Mouse (Mus musculus): ENCODE results near the gene Lrmda. TPM values are rescaled to one million over a fixed set of nuclear protein-coding genes. Genes with fewer than 3 reads are reported as not detected.
A peak's percentile ranks its signal among the peaks of the same experiment; 100 is the strongest.

Gene Lrmda
- total RNA-seq, 2 experiments from 2014 or later = 1.5 to 1.9 TPM

DNA sequence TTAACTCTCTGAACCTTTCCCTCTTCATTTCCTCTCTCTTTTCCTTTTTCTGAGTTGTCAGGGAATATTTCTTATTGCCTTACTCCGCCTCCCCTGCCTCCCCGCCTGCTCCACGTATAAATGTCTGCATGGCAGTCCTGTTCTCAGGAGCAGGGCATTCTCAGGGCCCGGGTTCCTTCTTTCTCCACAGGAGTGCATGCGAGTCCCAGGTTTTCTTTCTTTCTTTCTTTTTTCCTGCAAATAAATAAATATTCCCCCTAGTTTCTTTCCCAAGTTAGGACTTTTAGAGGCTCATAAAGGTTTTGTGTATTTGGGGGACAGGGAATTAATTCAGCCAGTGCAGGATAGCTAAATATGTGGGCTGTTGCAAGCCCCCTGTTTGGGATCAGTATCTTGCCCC lies 27.7 kb upstream of the Lrmda start:
- DNase-seq (ENCODE audit: low spot score in 2 of 2) = no peak

DNA sequence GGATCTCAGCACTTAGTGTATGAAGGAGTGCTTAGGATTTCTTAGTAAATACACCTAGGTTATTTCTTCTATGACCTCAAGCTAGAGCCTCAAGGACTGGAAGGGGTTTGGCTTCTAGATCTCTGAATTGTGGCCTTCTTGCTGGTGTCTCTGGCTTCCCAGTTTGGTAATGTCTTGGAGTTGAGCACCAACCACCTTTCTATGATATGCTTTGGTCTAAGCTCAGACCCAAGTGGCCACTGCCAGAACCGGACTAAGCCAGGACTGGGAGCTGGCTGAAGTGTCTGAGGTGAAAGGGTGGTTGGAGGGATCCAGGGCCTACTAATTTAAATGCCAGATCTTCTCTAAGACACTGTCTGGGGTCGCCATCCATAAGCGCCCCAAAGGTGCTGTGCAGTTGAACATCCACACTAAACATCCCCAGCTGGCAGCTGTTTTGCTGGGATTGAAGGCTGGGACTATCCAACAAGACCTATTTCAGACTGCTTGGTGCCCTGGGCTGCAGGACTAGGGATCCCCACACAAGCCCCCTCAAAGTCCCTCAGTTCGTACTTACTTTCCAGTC lies 27.1 kb upstream of the Lrmda start:
- DNase-seq (ENCODE audit: low spot score in 2 of 2) = no peak

DNA sequence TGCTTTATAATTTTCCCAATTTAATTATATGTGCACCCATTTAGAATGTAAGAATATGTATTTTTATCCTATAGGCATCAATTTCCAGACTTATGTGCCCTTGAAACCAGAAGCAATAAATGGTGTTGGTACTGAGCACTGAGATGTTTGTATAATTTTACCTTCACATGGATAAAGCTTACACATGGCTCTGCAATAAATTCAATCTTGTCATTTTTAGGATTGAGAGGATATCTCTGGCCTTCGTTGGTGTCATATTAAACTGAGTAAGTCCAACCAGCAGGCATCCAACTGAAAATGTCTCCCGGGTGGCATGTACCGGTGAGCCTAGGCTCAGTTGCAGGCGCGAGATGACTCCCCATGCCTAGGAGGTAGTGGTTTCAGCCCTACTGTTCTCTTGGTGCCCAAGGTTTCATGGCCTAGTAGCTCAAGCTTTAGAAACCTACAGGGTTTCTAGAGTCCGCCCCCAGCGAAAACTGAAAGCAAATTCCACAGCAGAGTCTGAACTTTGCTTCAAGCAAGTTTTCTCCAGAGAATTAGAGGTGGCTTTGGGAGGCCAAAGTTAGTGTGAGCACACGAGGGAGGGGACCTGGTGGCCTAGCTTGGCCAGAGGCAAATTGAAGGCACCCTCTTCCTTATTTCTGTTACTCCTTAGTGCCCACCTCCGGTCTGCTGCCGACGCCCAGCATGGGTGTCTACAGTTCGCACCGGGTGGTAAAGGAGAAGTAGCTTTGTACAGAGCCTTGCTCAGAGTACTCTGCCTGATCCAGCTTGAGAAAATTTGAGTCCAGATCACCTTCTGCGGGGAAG lies 26.1 kb upstream of the Lrmda start:
- DNase-seq (ENCODE audit: low spot score in 2 of 2) = peak in 1 of 2 experiments; percentile 22

DNA sequence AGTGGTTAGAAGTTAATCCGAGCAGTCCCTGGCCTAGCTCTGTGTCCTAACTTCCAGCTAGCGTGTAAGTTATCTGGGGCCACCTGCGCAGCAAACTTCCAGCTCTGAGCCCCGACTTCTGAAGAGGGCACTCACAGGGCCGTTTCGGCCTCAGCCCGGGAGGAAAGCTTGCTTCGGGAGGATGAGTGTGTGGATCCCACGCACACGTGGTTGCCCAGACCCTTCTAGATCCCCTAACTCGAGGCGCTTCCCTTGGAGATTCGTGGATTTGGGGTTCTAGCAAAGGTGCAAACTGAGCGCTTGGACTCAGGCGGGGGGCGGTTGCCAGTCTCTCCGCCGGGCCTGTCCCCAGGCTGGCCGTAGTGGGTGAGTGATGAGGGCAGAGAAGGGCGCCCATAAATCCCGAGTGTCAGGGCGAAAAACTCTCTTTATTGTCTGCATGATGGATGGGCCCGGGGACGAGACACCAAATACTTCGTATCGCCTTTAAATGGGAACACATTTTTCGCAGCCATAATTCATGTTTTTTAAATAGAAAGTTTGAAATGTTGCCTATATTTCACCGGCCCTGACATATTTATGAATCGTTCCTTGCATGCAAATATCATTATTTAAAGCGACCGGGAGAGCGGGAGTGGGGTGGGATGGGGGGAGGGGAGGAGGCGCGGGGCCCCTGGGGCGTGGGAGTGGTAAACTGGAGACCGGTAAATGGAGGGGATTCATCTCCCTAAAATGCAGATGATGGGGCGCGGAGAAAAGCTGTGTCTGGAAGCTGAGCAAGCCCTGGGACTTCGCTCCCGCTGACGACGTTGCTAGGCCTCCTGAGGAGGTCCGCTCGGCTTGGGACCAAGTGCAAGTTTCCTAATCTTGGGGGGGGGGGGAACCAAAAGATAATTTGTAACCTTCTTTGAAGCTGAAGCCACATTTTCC lies 25.2 kb upstream of the Lrmda start:
- DNase-seq (ENCODE audit: low spot score in 2 of 2) = peak in 1 of 2 experiments; percentile 23

DNA sequence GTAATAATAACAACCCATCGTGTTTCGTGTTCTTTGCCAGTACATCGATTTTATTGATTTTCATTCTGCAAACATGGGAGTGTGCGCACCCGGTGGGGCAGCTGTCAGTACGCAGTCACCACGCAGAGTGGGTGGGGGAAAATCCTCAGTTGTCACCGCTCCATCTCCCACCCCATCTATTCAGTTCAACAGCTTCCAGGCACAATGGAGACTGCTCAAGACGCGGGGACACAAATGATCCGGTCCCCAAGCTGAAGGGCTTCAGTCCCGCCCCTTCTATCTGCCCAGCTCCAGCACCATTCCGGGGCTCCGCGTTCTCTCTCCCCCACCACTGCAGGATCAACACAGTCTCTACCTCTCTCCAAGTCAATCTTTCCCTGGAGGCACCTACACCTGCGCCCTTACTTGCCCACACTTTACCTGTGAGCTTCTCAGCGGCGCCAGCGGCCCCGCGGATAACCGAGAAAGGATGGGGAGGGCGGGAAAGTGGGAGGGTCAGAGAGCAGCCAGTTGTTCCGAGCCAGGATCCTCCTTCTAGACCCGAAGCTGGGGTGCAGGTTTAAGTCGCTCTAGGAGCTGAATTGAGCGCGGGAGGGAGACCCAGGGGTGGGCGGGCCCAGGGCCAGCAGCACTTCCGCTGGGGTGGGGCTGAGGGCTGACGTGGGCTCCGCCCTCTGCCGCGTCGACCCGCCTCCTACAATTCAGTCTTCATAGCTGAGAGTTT lies 24.3 kb upstream of the Lrmda start:
- peak in 1 of 2 experiments; percentile 66 for DNase-seq (ENCODE audit: low spot score in 2 of 2)

DNA sequence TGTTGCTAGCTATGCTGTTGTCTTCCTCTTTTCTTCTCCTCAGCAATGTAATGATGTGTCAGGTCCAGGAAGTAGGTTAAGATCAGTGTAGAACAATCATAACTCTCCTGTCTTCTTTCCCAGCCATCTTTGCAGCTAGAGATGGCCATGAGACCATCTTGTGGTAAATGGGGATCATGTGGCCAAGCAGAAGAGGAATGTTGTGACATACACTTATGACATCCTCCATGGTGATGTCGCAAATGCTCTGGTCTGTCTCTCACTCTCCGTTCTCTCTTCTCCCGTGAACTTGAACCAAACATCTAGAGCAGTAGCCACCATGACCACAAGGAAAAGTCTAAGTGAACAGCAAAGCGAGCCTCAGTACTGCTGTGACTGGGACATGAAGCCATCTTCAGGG lies 19.9 kb upstream of the Lrmda start:
- DNase-seq (ENCODE audit: low spot score in 2 of 2) = no peak

DNA sequence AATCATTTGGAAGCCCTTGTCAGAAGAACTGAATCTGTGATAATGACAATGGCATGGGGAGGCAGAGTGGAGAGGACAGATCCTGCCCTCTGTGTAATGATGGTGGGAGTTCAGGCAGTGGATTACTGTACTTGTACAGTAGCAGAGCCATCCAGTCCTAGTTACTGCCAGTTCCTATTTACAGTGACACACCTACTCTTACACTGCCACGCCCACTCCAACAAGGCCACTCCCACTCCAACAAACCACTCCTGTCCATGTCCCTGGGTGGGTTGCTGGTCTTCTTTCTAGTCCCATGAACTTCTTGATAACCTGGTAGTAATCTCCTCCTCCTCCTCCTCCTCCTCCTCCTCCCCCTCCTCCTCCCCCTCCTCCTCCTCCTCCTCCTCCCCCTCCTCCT lies 16.3 kb upstream of the Lrmda start:
- no peak for DNase-seq (ENCODE audit: low spot score in 2 of 2)

DNA sequence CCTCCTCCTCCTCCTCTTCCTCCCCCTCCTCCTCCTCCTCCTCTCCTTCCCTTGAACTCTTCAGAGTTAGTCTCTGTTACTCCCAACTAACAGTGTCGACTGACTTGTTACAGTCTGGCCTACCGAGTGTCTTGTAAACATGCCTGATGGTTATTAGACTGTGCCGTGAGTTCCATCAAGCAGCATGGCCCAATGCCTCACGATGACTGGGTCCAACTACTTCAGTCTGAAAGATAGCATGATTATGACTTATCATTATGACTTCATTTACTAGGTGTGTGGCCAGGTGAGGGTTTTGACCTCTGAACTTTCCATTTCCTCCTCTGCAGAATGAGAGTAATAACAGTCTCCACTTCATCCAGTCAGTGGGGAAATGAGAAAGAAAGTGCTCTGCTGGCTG lies 15.9 kb upstream of the Lrmda start:
- no peak for DNase-seq (ENCODE audit: low spot score in 2 of 2)

DNA sequence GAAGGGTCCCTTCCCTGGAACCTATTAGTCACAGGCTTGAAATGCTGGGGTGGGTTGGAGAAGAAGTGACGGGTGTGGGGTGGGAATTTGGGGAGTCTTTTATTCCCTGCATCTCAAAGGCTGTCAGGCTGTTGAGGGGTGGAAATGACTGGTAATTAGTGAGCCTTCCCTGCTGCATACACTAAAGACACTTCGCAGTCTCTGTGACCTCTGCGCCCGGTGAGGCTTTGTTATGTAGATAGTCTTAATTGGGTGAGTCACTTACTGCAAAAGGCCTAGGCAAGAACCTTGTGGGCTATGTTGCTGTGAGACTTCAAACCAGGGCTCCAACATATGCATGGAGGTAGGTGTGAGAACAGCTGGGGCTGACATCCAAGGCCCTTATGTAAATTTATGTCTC lies 14.6 kb upstream of the Lrmda start:
- DNase-seq (ENCODE audit: low spot score in 2 of 2) = no peak

DNA sequence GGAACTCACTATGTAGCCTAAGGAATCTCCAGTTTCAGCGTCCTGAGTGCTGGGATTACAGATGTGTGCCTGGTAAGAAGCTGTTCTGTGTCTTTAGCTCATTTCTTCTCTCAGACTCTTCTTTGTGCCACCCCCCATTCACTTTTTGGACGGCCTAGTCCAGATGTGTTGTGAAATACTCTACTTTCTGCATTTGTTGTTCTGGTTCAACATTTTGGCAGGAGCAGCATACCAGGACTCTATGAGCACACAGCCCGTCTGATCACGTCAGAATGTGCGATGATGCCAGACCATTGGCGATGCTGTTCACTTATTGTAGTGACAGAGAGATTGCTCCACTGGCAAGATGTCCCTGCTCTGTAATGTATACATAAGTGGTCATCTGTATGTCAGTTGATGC lies 12.5 kb upstream of the Lrmda start:
- DNase-seq (ENCODE audit: low spot score in 2 of 2) = no peak

DNA sequence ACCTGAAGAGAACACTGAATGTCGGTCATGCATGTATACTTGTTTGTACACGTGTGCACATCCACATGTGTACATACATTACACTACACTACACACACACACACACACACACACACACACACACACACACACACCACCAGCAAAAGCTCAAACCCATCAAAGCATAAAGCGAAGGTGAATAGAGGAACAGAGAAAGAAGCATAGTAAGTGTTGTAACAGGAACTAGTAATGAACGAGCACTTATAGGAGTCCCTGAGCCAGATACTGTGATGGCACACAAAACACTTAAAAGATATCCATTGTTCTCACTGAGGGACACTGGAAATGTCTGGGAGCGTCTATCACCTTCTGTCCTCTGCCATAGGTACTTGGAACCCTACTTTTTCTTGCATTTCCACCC lies 5.2 kb upstream of the Lrmda start:
- DNase-seq (ENCODE audit: low spot score in 2 of 2) = no peak

DNA sequence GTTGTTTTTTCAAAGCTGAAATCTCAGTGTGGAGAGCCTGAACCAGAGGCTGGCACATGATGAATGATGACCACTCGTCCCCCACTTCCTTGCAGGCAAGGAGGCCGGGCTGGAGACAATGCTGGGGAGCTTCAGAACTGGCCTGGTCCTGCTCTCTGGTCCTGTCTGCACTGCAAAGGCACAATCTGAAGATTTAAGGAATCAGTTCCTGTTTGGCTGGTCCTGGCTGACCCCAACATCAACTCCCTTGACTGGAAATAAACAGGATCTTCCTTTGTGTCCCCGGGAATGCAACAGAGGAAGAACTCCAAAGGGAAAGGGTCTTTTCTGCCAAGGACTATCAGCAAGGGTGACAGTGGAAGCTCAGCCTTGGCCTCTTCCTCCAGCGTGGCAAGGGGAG lies 4.7 kb upstream of the Lrmda start:
- no peak for DNase-seq (ENCODE audit: low spot score in 2 of 2)

DNA sequence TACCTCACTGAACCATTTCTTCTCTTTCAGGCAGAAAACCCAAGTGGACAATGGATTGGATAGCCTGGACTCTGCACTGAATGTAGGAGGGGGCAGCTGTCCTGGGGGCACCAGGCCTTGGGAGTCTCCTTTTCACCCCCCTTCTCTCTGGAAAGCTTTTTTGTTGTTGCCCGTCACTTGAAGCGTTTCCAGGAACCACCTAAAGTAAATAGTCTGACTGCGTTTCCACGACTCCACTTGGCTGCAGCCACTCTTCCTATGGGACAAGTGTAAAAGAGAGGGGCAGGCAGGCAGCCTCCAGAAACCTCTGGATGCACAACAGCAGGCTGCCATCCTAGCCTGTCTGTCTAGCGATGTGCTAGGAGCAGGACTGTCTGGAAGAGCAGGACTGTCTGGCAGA lies 2.5 kb upstream of the Lrmda start:
- no peak for DNase-seq (ENCODE audit: low spot score in 2 of 2)

DNA sequence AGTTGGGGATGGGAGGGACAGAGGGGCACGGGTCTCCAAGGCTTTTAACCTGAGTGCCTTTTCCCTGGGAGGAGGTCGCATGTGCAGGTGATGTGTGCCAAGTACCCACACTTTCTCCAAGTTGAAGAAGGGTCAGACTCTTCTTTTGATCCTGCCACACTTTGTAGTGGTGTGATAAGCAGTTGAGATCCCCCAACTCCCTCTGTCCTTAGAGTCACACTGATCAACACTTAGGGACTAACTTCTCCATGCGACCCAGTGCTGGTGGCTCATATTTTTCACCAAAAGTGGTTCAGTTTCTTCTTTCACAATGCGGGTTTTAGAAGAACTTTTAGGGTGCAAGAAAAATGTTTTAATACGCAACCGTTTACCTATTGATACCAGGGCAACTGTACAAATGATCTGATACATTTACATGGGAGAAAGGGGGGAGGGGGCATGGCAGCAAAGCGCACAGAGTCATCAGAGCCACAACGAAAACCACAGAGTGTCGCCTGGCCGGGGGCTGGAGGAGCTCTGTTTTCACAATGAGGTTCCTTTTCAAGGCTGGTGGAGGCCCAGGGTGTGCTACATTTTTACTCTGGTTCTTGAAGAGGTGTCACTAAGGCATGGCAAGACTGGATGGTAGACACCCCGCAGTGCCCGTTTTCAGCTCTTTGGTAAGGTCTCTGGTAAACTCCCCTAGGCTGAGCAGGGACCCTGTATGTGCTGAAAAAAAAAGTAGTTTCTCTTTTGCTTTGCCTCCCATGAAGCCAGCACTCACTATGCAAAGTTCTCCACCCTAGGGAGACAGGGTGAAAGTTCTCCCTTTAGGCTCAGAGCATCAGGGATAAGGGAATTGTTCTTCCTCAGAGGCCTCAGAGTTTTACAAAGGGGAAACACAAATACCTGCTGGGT lies 685 bp downstream of the Lrmda start:
- DNase-seq (ENCODE audit: low spot score in 2 of 2) = no peak

DNA sequence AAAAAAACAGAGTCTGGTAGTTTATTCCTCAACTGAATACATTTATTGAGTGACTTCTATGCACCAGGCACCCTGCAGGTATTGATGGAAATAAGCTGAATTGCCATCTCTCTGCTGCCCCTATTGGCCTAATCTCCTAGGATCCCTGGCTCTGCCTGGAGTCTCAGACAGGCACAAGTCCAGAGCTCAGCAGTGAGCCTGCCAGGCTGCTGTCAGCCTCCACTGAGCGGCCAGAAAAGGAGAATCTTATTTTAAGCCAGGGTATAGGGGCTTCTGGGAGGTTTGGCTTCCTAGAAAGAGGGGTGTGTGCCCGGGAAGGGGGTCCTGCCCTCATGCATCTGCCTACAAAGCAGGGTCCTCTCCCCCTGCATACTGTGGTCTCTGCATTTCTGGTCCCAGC lies 1.4 kb downstream of the Lrmda start:
- peak in 1 of 2 experiments; percentile 37 for DNase-seq (ENCODE audit: low spot score in 2 of 2)

DNA sequence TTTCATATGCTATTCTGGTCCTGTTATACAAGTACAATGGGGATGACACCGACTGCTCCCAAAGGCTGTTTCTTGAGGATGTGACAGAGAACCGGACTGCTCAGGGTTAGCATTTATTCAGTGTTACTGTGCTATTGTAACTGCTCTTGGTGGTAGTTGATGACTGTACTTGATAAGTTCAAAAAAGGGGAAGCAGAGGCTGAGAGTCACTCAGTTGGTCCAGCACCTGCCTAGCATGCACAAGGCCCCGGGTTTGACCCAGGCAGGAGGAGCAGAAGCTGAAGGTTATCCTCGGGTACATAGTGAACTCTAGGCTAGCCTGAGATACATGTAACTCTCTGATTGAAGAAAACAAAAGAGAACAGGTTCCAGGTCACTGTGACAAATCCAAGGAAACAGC lies 4.0 kb downstream of the Lrmda start:
- DNase-seq (ENCODE audit: low spot score in 2 of 2) = no peak

DNA sequence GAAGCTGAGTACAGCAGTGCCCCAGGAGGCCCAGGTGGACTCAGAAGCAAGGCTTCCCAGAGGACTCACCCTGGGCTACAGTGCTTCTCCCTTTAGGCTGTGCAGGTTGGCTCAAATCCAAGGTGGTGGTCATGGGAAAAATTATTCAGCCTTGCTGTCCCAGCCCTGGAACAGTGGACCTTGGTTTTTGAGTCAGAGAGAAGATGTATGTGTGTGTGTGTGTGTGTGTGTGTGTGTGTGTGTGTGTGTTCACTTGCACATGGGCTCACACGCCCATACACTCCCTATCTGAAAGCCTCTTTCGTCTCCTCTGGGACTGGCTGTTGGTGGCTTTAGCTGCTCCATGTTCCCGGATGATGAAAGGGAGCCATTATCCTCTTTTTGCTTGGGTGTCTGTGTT lies 16.4 kb downstream of the Lrmda start:
- DNase-seq (ENCODE audit: low spot score in 2 of 2) = peak in 1 of 2 experiments; percentile 23

DNA sequence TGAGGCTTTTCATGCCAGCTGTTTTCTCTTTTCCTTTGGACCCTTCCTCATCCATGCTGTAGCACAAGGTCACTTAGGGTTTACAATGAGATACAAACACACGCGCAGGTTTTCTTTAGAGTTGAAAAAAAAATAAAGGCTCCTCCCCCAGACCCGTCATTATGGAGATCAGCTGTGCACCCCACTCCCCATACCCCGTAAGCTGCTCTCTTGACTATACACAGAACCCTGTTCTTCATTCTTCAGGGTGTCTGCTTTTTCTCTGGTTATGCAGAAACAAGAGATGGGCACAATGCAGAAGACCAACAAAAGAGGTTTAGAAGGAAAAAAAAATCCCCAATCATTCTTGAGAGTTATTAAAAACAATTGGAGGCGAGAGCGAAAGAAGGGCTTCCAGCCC lies 16.8 kb downstream of the Lrmda start:
- no peak for DNase-seq (ENCODE audit: low spot score in 2 of 2)

DNA sequence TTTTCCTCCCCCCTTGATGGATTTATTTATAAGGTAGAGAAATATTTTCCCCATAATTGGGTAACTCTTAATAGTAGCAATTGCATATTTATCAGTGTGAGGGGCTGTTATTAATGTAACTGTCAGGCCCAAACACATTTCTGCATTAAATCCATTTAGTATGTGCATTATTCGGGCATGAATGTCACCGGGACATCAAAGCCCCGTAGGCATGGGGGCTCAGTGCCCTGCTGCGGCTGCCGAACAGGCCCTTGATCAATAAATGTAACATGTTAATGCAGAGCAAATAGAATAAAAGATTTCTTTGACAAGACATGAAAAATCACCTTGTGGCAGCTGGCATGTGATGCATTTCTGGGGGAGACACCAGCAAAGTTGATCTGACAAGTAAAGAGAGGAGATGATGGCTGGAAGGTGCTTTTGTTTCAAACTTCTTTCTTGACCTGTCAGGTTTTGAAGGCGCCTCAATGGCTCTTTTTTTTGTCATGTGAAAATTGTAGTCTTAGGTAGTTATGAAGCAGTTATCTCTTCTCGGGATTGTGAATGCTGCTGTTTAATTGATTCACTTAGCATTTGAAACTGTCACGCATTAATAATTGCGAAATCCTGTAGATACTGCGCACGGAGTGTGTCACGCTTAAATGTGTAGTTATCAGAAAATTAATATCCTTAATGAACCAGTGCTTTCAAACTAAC lies 17.4 kb downstream of the Lrmda start:
- DNase-seq (ENCODE audit: low spot score in 2 of 2) = no peak

All from gastrocnemius, postnatal 4 days (tissue).